Mouse (Mus musculus): ENCODE results near the gene Apoh.

DNA sequence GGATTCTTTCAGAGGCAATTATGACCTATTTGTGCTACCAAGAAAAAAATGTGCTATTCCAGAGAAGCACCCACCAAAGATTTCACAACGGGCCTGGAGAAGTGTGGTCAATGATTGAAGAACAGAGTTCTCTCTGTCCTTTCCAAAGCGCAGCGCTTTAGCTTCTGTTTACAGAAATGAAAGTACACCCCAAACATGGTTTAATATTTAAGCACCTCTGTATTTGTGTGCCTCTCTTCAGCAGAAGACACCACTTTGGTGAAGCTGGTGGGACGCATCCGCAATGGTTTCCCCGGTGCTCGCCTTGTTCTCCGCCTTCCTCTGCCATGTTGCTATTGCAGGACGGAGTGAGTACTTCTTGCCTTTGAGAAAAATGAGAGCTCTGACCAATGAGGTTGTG, 51.9 kb downstream of the Apoh start:
- TF ChIP-seq CTCF (IDR thresholded peaks at IDR 0.05; ENCODE audit: borderline replicate concordance, insufficient read depth, low read depth, low read length): no peak
- no peak for TF ChIP-seq POLR2A (IDR thresholded peaks at IDR 0.05; ENCODE audit: borderline replicate concordance, insufficient read depth, low read length)
